Mouse (Mus musculus) left cerebral cortex, adult 2 months (tissue): ENCODE data around the gene Gmip. TPM values are rescaled to one million over a fixed set of nuclear protein-coding genes. Genes with fewer than 3 reads are reported as not detected.

ENCODE experiments used
- DNase-seq, 2 experiments: peaks; one replicate each; pipeline ENCODE4 v3.0.0; 2021 to 2022; ENCODE audit warnings: low spot score in 2 of 2, mixed read lengths in 1 of 2; ENCODE audit errors: extremely low spot score in 1 of 2
- H3K27ac ChIP-seq: fragments of 200-600 bp; 2 replicates; pipeline ENCODE4 v1.8.1; 2022
- H3K4me3 ChIP-seq: fragments of 200-600 bp; 2 replicates; pipeline ENCODE4 v1.8.1; 2022
- CTCF ChIP-seq: fragments of 200-600 bp; IDR thresholded peaks from 2 replicates; pipeline ENCODE4 v1.8.1; 2022; ENCODE audit warnings: antibody characterized with exemption, mild to moderate bottlenecking, moderate library complexity
- intact Hi-C: fragments of 180-260 bp; cut with DNase I; formaldehyde crosslinking; loops from one replicate; pipeline ENCODE4 v1.15.1; 2025
- long read RNA-seq, 2 experiments: library from polyadenylated mRNA; stranded (forward); transcript quantifications; one replicate each; pipeline ENCODE4 v2.0.0; 2021; ENCODE audit warnings: borderline mapping rate in 2 of 2
- total RNA-seq, 2 experiments: library from RNA; stranded (reverse); gene quantifications; 2 replicates each; pipeline ENCODE4 v1.2.3; 2021

Gmip gene
- total RNA-seq, result 10 to 100 TPM; 13.1 to 22.5 TPM
- long read RNA-seq, experiment 1, partial matches to known transcripts, result 1 of 9 reads
- long read RNA-seq, experiment 1, other reads (novel, unspliced or antisense), result 4 of 9 reads
- long read RNA-seq, experiment 2, partial matches to known transcripts, result 1 of 8 reads
- long read RNA-seq, experiment 2, other reads (novel, unspliced or antisense), result 6 of 8 reads

GRCm38 (mm10) chr8:69808094-69808863, at the start of gene Gmip:
Gene Gmip, plus strand, starts transcription at chr8:69808679.
- Histone ChIP-seq H3K27ac (peak within 1 kb of the TSS; percentile 44; the same call in 1 of the 2 replicates), H3K4me3 (peak within 1 kb of the TSS; percentile 59)
- DNase-seq, result peak; percentile 52 to 53
- intact Hi-C loops, result no loop called here
- no peak for TF ChIP-seq CTCF

GRCm38 (mm10) chr8:69761814-69762445, 46.5 kb upstream of the Gmip start:
- Histone ChIP-seq H3K27ac (no peak overlapping the region), H3K4me3 (no peak overlapping the region)
- intact Hi-C loops, result no loop called here
- no peak for TF ChIP-seq CTCF
- no peak for DNase-seq

GRCm38 (mm10) chr8:69771221-69771620, 37.3 kb upstream of the Gmip start:
- Histone ChIP-seq H3K27ac (no peak overlapping the region), H3K4me3 (no peak overlapping the region)
- peak in 1 of 2 experiments; percentile 7 for DNase-seq
- no peak for TF ChIP-seq CTCF
- intact Hi-C loops, result no loop called here

- no peak overlapping the region for H3K4me3 ChIP-seq
- H3K27ac ChIP-seq, result no peak overlapping the region
- no peak for DNase-seq
- intact Hi-C loops, result no loop called here
- no peak for TF ChIP-seq CTCF
These were observed 36.4 kb upstream of the Gmip start for GRCm38 (mm10) chr8:69772106-69772505.

DNA sequence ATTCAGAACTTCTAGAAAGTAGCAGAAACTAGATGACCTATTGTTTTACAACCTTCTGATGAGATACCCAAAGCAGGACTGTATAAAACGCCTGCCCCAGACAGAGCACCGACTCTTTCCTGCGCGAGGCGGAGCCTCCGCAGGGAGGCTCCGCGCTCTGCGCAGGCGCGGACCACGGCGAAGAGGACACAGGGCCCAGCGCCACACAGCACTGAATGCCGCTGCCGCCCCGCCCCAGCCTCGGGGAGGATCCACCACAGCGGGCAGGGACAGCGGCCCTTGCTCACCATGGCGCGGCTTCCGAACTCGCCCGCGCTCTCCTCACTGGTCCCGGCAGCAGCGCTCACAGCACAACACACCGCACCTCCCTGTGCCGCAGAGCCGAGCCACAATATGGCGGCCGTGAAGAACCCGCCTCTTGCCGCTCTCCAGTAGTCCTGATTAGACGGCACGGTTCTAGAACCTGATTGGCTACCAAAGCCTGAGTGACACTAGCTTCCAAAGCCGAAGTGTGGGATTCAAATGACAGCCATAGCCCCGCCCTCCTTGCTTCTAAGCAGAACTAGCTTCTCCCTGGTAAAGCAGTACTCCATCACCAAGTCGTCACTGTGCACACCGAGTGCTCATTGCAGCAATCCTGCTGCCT, 33.9 kb upstream of the Gmip start, which contains the start of gene Gm20422:
TSS of gene Gm20422 (minus strand) at position 384 of the 646 bp plus-strand sequence.
- H3K4me3 ChIP-seq, result peak within 1 kb of the TSS; percentile 86
- intact Hi-C loops, result no loop called here
- no peak; the same call in 1 of the 2 replicates for TF ChIP-seq CTCF
- peak within 1 kb of the TSS; percentile 100 for H3K27ac ChIP-seq
- peak; percentile 77 to 89 for DNase-seq

GRCm38 (mm10) chr8:69775149-69775534, 33.3 kb upstream of the Gmip start:
- no peak for TF ChIP-seq CTCF
- peak overlapping the region; percentile 100 for H3K27ac ChIP-seq
- intact Hi-C loops, result no loop called here
- H3K4me3 ChIP-seq, result peak overlapping the region; percentile 86
- no peak for DNase-seq

GRCm38 (mm10) chr8:69777111-69777510, 31.4 kb upstream of the Gmip start:
- Histone ChIP-seq H3K4me3 (no peak overlapping the region), H3K27ac (no peak overlapping the region)
- intact Hi-C loops, result no loop called here
- peak in 1 of 2 experiments; percentile 8 for DNase-seq
- TF ChIP-seq CTCF, result no peak

DNA sequence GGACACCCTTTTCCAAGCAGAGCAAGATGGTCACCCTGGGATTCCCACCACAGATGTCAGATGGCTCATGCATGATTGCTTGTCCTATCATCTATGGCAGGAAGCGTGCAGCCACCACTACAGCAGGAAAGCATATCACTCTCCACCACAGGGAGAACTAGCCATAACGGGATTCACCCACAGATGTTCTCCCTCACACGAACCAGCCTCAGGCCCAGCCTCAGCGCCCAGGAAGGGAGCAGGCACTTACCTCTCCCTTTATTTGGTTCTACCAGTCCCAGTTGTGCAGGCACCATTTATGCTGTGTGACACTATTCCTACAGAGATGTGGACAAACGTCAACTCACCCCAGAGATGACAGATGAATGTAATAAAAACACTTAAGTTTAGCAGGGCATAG, 19.4 kb upstream of the Gmip start:
- intact Hi-C loops, result no loop called here
- Histone ChIP-seq H3K27ac (no peak overlapping the region), H3K4me3 (no peak overlapping the region)
- TF ChIP-seq CTCF, result no peak
- peak in 1 of 2 experiments; percentile 7 for DNase-seq

GRCm38 (mm10) chr8:69789731-69790130, 18.7 kb upstream of the Gmip start:
- H3K4me3 ChIP-seq, result no peak overlapping the region
- DNase-seq, result peak; percentile 5 to 6
- intact Hi-C loops, result no loop called here
- H3K27ac ChIP-seq, result no peak overlapping the region
- no peak for TF ChIP-seq CTCF

- TF ChIP-seq CTCF, result no peak
- intact Hi-C loops, result no loop called here
- no peak for DNase-seq
- Histone ChIP-seq H3K27ac (peak overlapping the region; percentile 72), H3K4me3 (peak overlapping the region; percentile 84)
These were observed 18.1 kb upstream of the Gmip start for GRCm38 (mm10) chr8:69790364-69790763.

GRCm38 (mm10) chr8:69790773-69791367, 17.6 kb upstream of the Gmip start, which contains the start of the genes Atp13a1 and Zfp866:
Gene Atp13a1, plus strand, starts transcription at chr8:69791163.
Gene Zfp866, minus strand, starts transcription at chr8:69791178.
- no peak for TF ChIP-seq CTCF
- Histone ChIP-seq H3K4me3 (peak within 1 kb of the TSS; percentile 84), H3K27ac (peak within 1 kb of the TSS; percentile 72)
- DNase-seq, result peak; percentile 86 to 87
- intact Hi-C loops, result loop anchor here (1.0 kb wide), 1 partner anchor 137 kb away; the partner anchor contains the start of gene Zfp964
